Comparison of ENCODE assay signal across 15 mouse cellular contexts in genomic region chr1:54159531-54159930, GRCm38 (mm10). TPM values are rescaled to one million over a fixed set of nuclear protein-coding genes. Genes with fewer than 3 reads are reported as not detected.
DNase-seq lines count a peak whose midpoint lies in the region; ATAC-seq and TF ChIP-seq lines count a peak whose summit lies in the region.
"Had no signal": no experiment of that assay in that cellular context is flagged by ENCODE, and none has a peak within 500 bp of the region (broad histone marks: within the 10 kb centered on the region; RNA-seq: fewer than 3 reads in every experiment).

No protein-coding gene starts in this region.

- H3K4me1 ChIP-seq in embryonic facial prominence, embryonic 14.5 days (ENCODE audit: control insufficient read depth, insufficient read depth, low read length) = no peaks in the 10 kb centered on the region
- H3K4me1 ChIP-seq in embryonic facial prominence, embryonic 10.5 days = no peaks in the 10 kb centered on the region

- ATAC-seq in embryonic facial prominence, embryonic 14.5 days (ENCODE audit: low read depth) = no peak
- ATAC-seq: CD4-positive, CD25-positive, alpha-beta regulatory T cell, adult 4 months; hindbrain, embryonic 16.5 days had no signal

- H3K79me2 ChIP-seq in myocyte (ENCODE audit: control insufficient read depth, insufficient read depth) = no peaks in the 10 kb centered on the region

- H3K9me3 ChIP-seq in embryonic facial prominence, embryonic 14.5 days (ENCODE audit: control insufficient read depth, low read length) = no peaks in the 10 kb centered on the region
- no peaks in the 10 kb centered on the region for H3K9me3 ChIP-seq in embryonic facial prominence, embryonic 10.5 days

- no peak overlapping the region for H3K4me3 ChIP-seq in embryonic facial prominence, embryonic 14.5 days (ENCODE audit: low read depth, low read length)
- H3K4me3 ChIP-seq in embryonic facial prominence, embryonic 10.5 days = no peak overlapping the region
- H3K4me3 ChIP-seq in myocyte = no peak overlapping the region

- no peaks in the 10 kb centered on the region for H3K36me3 ChIP-seq in embryonic facial prominence, embryonic 14.5 days (ENCODE audit: control insufficient read depth, insufficient read depth, low read length)
- H3K36me3 ChIP-seq in embryonic facial prominence, embryonic 10.5 days (replicated peaks) = no peaks in the 10 kb centered on the region
- H3K36me3 ChIP-seq in myocyte (ENCODE audit: control insufficient read depth, insufficient read depth) = no peaks in the 10 kb centered on the region

- H3K9ac ChIP-seq in embryonic facial prominence, embryonic 14.5 days (ENCODE audit: low read depth, low read length) = no peak overlapping the region

- peak; percentile 32 for DNase-seq in embryonic facial prominence, embryonic 14.5 days (ENCODE audit: low spot score)
- DNase-seq in embryonic facial prominence, embryonic 10.5 days (ENCODE audit: low spot score) = no peak
- DNase-seq in left cerebral cortex, postnatal 14 days (ENCODE audit: low spot score in 2 of 2) = peak; percentile 22 to 39
- no peak for DNase-seq in left cerebral cortex, adult 11 months (ENCODE audit: low spot score)
- peak; percentile 27 for DNase-seq in right cerebral cortex, adult 18-20 months
- no peak for DNase-seq in right cerebral cortex, postnatal 36 days (ENCODE audit: low spot score in 2 of 2)
- no peak for DNase-seq in layer of hippocampus, postnatal 36 days
- DNase-seq: kidney, adult 9 months; spleen, adult 18-20 months; thymus, postnatal 25 days had no signal

- H3K27ac ChIP-seq in embryonic facial prominence, embryonic 14.5 days (replicated peaks; ENCODE audit: low read depth, low read length) = no peak overlapping the region
- H3K27ac ChIP-seq in embryonic facial prominence, embryonic 10.5 days (replicated peaks) = no peak overlapping the region
- H3K27ac ChIP-seq: stomach, postnatal 0 days had no signal

- no peak overlapping the region for H3K4me2 ChIP-seq in embryonic facial prominence, embryonic 14.5 days (ENCODE audit: low read depth, low read length)
- H3K4me2 ChIP-seq in myocyte (ENCODE audit: low read depth) = peak overlapping the region; percentile 16

- intact Hi-C loops in left cerebral cortex, postnatal 14 days (cut with DNase I) = no loop called here

- no peak for TF ChIP-seq POLR2A in myocyte (IDR thresholded peaks at IDR 0.05; ENCODE audit: insufficient read length, low read depth)

- H3ac ChIP-seq in myocyte (ENCODE audit: control insufficient read depth, insufficient read length) = no peak overlapping the region

- no peaks in the 10 kb centered on the region for H3K27me3 ChIP-seq in embryonic facial prominence, embryonic 14.5 days (replicated peaks; ENCODE audit: control insufficient read depth, insufficient read depth, low read length)
- H3K27me3 ChIP-seq in embryonic facial prominence, embryonic 10.5 days (replicated peaks; ENCODE audit: low read depth, poor library complexity, severe bottlenecking) = no peaks in the 10 kb centered on the region
- no peaks in the 10 kb centered on the region for H3K27me3 ChIP-seq in myocyte (ENCODE audit: control insufficient read depth, insufficient read depth, insufficient read length)

- 54% methylated on average over 1 of the region's 1 CpGs for WGBS in embryonic facial prominence, embryonic 14.5 days
- WGBS in embryonic facial prominence, embryonic 10.5 days = 83% methylated on average over 1 of the region's 1 CpGs

TF ChIP-seq in myocyte, 11 proteins besides CTCF, POLR2A, EP300 and RAD21:
- TF ChIP-seq MYOG (IDR thresholded peaks at IDR 0.05; ENCODE audit: control insufficient read depth in 1 of 3, insufficient read depth in 1 of 3, insufficient read length in 2 of 3, low read depth in 2 of 3) = no peak
- TF ChIP-seq CEBPB (IDR thresholded peaks at IDR 0.05; ENCODE audit: insufficient read depth, poor library complexity, severe bottlenecking) = no peak
- TF ChIP-seq POLR2AphosphoS2 (IDR thresholded peaks at IDR 0.05; ENCODE audit: insufficient read length, low read depth) = no peak
- peak in 1 of 3 experiments; percentile 65 for TF ChIP-seq MYOD1 (IDR thresholded peaks at IDR 0.05; ENCODE audit: control insufficient read depth in 1 of 3, insufficient read length in 2 of 3, low read depth in 2 of 3)

RNA-seq across cellular contexts. Expression of gene Hecw2, which starts 35.4 kb away (rescaled TPM):
- polyA plus RNA-seq in embryonic facial prominence, embryonic 14.5 days (2014; fragmentation: Nextera tagmentation; extraction: Ambion mirVana) = 3.9 and 4.8 TPM in 2 replicates
- polyA plus RNA-seq in embryonic facial prominence, embryonic 10.5 days (2016; fragmentation: Nextera tagmentation; extraction: Ambion mirVana) = 3.9 and 4.0 TPM in 2 replicates
- total RNA-seq in left cerebral cortex, postnatal 14 days (2021) = 10 to 100 TPM; 56.7 to 59.8 TPM
- 4.6 TPM for polyA plus RNA-seq in myocyte (2012; fragmentation: generic; extraction: Trizol)
- 10 to 100 TPM; 19.2 to 20.5 TPM for total RNA-seq in layer of hippocampus, postnatal 36 days (2021)
- total RNA-seq: megakaryocyte-erythroid progenitor cell, adult 5-6 weeks had no signal
- polyA plus RNA-seq: CD4-positive, CD25-positive, alpha-beta regulatory T cell, adult 4 months had no signal

Comparison
In these comparisons a context has a peak if more than half of its experiments do, and no peak if none do; other contexts are left out.
1. DNase-seq: peak in embryonic facial prominence, embryonic 14.5 days (single experiment), left cerebral cortex, postnatal 14 days (2 of 2) and right cerebral cortex, adult 18-20 months (single experiment); none in embryonic facial prominence, embryonic 10.5 days (single experiment), left cerebral cortex, adult 11 months (single experiment), right cerebral cortex, postnatal 36 days (0 of 2) and layer of hippocampus, postnatal 36 days (0 of 2).